Mouse (Mus musculus) 3T3-L1 (cell line): Measurements from ENCODE around the gene Anxa11.
A peak's percentile ranks its signal among the peaks of the same experiment; 100 is the strongest.
"Not testable (repeated sequence)": the region's sequence is repeated elsewhere in the genome, so short reads cannot be mapped to it uniquely, and the experiment has no call there.

Source experiments
- DNase-seq: peaks from one replicate; pipeline ENCODE4 v3.0.0-alpha.2; 2015; ENCODE audit warnings: low read depth, low spot score

The Anxa11 gene

GRCm38 (mm10) chr14:25841579-25841978 is 377 bp upstream of the Anxa11 start:
- no peak for DNase-seq

GRCm38 (mm10) chr14:25842688-25843003 is 690 bp downstream of the Anxa11 start:
- DNase-seq: no peak

DNA sequence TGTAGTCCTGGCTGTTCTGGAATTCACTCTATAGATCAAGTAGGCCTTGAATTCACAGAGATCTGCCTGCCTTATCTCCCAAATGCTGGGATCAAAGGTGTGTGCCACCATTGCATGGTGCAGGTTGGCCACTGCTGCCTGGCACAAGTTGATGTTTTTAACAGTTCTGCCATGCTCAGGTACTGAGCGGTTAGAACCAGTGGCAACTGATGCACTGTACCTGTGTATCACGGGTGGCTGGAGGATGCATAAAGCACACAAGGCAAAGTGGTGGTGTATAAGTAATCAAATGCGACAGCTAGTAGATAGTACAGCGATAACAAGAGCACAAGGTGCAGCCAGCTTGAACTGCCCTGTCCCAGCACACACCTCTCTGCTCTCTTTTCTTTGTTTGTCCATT is 2.4 kb downstream of the Anxa11 start:
- DNase-seq: no peak

DNA sequence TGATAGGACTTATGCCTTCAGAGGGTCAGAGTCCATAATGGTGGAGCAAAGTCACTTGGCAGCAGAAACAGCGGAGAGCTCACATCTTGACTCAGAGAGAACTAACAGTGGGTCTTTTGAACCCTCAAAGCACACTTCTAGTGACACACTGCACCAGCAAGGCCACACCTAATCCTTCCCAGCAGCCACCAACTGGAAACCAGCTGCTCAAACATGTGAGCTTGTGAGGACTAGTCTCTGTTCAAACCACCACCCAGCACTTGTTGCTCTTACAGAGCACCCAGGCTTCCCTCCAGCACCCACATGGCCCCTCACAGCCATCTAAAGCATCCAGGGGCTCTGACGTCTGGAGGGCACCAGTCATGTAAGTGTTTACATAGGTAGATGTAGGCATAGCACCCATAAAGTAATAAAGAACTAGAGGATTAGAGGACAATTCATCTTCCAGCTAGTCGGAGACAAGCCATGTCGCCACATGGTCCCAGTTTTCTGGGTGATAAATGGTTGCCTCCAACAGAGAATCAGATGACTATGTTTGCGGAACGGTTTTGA is 4.0 kb downstream of the Anxa11 start:
- no peak for DNase-seq

- no peak for DNase-seq
These were observed 4.6 kb downstream of the Anxa11 start for GRCm38 (mm10) chr14:25846516-25846915.

DNA sequence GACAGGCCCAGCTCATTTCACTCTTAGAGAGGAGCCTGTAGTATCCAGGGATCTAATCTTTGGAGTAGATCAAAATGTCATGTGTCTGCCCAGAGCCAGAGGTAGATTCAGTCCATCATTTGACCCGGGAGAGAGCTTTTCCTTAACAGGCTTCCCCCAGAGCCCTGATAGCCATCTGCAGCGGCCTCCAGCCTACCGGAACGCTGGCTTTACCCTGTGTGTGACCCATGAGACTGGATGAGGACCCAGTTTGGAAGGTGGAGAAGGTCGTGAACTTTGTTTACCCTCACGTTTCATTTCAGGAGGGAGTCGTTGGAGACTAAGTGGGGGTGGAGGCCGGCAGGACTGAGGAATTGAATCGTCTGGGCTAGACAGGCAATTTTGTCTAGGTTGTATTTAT is 5.7 kb downstream of the Anxa11 start:
- DNase-seq: no peak

- no peak for DNase-seq
These were observed 6.3 kb downstream of the Anxa11 start for GRCm38 (mm10) chr14:25848237-25848636.

DNA sequence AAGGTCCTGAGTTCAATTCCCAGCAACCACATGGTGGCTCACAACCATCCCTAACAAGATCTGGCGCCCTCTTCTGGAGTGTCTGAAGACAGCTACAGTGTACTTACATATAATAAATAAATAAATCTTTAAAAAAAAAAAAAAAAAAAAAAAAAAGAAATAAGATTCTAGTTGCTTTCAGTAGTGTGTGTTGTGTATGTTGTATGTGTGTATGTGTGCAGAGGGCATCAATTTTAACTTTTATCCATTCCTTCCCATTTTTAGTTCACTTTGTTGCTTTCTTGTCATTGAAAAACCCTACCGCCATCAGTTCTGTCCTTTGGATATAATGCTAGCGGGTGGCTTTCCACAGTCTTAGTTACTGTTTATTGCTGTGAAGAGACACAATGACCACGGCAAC is 6.8 kb downstream of the Anxa11 start:
- DNase-seq: not testable (repeated sequence)

GRCm38 (mm10) chr14:25850433-25850832 is 8.5 kb downstream of the Anxa11 start:
- no peak for DNase-seq

- DNase-seq: no peak
These were observed 9.2 kb downstream of the Anxa11 start for GRCm38 (mm10) chr14:25851189-25851588.

DNA sequence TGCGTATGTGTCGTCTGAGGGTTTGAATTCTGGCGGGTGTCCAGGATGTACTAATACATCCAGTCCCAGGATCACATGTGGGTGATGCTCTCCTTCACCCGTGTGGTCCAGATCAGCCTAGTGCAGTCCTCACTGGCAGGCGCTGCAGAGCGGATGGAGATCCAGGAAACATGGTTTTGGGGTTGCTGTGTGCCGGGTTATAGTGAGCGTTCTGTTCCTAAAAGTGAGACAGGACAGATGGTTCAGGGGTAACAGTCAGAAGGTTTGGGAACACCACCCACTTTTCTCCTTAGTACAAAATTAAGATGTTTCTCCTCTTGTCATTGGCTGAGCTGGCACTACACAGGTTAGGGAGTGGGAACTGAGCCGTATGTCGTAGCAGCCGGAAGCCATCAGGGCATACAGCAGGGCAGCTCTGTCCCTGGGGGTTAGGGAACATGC is 10.2 kb downstream of the Anxa11 start:
- peak; percentile 16 for DNase-seq

DNA sequence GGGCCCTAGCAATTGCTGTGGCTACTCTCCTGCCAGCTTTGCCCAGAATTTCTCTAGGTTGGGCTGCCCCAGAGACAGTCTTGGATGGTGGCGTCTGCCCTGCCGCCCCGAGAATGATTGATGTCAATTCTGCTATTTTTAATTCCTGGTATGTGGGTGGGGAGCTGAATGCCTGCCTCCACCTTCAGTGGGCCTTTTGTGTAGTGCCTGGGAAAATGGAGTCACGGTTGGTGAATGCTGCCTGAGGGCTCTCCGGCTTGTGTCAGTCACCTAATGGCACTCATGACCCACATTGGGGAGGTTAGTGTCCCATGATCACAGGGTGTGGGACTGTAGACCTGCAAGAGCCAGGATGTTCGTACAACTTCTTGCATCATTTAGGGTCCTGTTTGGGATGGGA is 11.3 kb downstream of the Anxa11 start:
- DNase-seq: peak; percentile 53

DNA sequence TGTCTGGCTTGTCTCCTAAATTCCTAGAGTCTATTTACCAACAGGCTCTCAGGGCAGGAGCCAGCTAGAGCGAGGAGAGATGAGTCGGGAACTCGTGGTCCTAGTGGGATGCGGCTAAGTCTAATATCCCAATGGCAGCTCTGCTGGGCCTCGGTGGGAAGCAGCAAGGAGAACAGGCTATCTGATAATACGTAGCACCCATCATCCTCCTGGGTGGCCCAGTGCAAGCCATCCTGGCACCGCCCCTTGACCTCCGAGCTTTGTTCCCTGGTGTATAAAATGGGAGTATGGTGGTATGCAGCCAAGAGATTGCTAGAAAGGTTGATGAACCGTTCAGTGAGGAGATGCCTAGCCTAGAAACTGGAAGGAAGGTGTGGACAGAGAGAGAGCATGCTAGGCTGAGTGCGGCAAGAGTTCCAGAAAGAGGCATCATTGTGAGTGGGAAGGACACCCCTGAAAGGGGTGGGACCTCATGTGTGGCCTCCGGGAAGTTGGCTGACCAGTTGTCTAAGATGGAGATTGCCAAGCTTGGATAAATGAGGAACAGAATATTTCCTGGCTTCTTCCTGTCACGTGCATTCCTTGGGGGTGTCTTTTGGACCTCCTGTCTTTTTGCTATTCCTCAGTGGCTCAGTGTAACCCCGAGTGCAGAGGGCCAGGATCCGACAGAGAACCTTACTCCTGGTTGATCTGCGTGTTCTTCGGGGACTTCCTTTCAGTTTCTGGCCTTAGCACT is 11.9 kb downstream of the Anxa11 start:
- no peak for DNase-seq

DNA sequence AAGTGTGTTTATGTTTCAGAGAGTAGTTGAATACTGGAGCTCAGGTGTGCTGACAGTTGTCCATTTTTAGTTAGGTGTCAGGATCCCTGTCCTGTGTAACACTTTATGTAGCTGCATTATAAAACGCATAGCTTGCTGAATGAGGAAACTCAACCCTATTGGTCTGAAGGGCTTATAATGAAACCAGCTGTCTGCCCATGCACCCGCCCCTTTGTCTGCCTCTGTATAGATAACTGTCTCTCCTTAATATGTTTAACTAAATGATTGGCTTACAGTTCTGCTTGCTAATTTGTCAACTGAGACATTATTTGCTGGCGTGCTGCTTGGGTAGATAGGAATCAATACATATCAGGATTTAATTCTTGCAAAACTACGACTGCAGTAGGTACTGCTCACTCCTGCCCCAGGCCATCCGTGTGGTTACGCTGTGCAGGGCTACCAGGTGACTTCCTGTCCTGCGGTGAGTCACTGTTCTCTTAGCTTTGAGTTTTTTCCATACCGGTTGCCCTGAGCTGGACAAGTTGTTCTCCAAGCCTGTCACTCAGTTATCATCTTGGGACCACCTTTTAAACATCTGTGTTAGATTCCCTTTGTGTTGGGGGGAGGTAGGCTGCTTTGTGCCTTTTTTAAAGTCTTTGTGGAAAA is 13.4 kb downstream of the Anxa11 start:
- peak; percentile 29 for DNase-seq

GRCm38 (mm10) chr14:25857168-25857621 is 15.2 kb downstream of the Anxa11 start:
- DNase-seq: peak; percentile 43

DNA sequence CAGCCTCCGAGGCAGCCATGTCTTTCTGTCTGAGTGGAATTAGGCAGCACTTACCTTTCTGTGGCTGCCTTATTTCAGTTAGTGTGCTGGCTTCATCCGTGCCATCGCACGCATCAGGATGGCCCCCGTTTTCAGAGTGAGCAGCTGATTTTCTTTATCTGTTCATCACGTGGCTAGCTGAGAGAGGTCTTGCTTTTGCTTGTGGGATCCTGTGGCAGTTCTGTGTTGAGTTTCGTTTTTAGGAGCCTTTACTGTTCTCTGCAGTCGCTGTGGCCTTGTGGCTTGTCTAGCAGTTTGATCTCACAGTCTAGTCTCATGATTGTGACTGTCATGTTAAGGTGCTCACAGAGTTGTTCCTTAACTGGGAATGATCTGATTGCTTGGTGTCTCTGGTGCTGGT is 16.0 kb downstream of the Anxa11 start:
- DNase-seq: no peak

DNA sequence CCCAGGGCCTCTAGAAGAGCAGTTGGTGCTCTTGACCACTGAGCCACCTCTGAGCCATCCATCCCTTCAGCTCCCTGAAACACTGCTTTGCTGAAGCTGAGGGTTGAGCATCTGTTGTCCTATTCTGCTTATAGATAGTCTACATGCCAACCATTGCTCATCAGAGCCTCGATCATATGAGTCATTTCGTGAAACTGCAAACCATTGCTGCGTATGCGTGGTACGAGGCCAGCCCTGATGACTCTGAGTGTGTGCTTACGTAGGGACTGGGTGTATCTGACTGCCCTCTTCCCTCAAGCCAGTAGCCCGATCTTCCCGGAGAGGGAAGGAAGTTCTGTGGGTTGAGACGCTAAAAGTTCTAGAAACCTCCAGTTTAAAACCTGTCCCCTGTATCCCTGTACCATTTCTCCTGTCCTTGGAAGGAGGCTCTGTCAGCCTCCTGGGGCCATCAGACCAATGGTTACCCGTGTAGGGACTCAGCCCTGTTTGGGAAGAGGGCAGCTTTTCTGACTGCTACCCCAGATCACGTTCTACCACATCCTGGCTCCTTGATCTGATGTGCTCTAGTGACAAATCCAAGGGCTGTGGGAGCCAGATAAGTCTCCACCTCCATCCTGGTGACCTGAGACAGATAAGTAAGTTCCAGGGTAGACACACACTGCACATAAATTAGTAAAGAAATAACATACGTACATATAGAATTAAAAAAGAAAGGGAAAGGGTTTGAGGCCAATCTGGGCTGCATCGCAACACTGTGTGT is 20.0 kb downstream of the Anxa11 start:
- peak; percentile 83 for DNase-seq

DNA sequence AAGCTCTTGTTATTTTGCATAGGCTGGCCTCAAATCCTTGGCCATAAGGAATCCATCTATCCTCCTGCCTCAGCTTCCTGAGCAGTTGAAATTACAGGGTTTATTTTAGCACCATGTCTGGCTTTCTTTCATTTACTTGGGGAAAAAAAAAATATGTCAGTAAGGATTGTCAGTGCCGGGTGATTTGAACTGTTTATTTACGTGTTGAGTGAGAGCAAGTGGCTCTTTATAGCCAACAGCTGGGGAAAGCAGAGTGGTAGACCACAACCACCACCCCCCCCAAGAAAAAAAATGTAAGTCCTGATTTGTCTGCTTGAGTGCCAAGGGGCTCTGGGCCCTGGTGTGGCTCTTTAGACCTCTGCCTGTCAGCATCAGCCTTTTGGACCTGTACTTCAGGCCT is 21.8 kb downstream of the Anxa11 start:
- no peak for DNase-seq

GRCm38 (mm10) chr14:25865251-25865650 is 23.3 kb downstream of the Anxa11 start:
- DNase-seq: no peak

DNA sequence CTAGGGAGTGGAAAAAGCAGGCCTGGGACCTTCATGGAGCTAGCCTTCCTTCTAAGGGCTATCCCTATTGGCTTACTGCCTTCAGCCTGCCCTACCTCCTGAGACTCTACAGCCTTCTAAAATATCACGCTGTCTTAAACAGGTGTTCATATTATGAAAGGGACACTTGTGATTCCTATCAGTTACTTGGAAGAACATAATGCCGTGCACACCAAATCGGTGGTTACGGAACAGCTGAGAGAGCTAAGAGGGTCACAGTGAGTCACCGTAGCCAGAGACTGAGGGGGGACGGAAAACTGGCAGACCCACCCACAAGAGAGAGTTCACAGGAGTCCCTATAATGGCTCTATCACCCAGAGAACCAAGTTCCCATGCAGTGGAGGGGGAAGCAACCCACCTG is 24.4 kb downstream of the Anxa11 start:
- DNase-seq: no peak

DNA sequence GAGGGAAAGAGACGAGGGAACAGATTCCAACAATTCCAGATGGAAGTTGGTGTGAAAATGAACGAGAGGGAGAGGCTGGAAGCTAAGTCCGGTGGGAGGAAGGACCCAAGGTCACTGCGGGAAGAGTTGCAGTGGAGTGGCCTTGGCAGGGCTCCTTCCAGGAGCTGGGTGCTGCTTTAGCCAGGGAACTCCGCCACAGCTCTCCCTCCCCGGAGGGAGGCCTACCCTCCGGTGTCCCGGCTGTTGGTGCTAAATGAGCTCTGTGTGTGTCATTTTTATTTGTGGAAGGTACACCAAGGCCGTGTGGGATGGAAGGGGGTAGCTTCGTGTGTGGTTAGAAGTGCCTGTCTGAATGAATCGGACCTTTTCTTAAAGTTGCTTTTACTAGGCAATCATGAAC is 24.9 kb downstream of the Anxa11 start:
- DNase-seq: no peak

- no peak for DNase-seq
These were observed 25.9 kb downstream of the Anxa11 start for GRCm38 (mm10) chr14:25867834-25868233.
